Mouse (Mus musculus) heart, adult 2 months (tissue): Measurements from ENCODE around the gene Dnah10. TPM values are rescaled to one million over a fixed set of nuclear protein-coding genes. Genes with fewer than 3 reads are reported as not detected.

Experiments
- DNase-seq, 2 experiments: peaks; one replicate each; pipeline ENCODE4 v3.0.0; 2021
- H3K27ac ChIP-seq: fragments of 200-600 bp; 2 replicates; pipeline ENCODE4 v1.8.1; 2022
- H3K27me3 ChIP-seq: fragments of 200-500 bp; 2 replicates; pipeline ENCODE4 v1.6.1; 2012; ENCODE audit warnings: mild to moderate bottlenecking, low read length, inconsistent platforms, mixed read lengths; ENCODE audit not compliant: control insufficient read depth, insufficient read depth
- H3K36me3 ChIP-seq: fragments of 200-500 bp; 2 replicates; pipeline ENCODE4 v1.6.1; 2012; ENCODE audit warnings: low read length, inconsistent platforms; ENCODE audit not compliant: control insufficient read depth, insufficient read depth
- H3K4me1 ChIP-seq: fragments of 200-500 bp; 2 replicates; pipeline ENCODE4 v1.6.1; 2011; ENCODE audit warnings: low read length; ENCODE audit not compliant: control insufficient read depth, insufficient read depth
- H3K4me3 ChIP-seq: fragments of 200-600 bp; 2 replicates; pipeline ENCODE4 v1.8.1; 2022
- H3K79me2 ChIP-seq: fragments of 200-500 bp; replicated peaks from 2 replicates; pipeline ENCODE4 v1.6.1; 2012; ENCODE audit warnings: mild to moderate bottlenecking, inconsistent platforms, low read length, moderate library complexity, mixed read lengths; ENCODE audit not compliant: control insufficient read depth, insufficient read depth
- H3K9ac ChIP-seq: fragments of 200-500 bp; 2 replicates; pipeline ENCODE4 v1.6.1; 2012; ENCODE audit warnings: low read depth, mild to moderate bottlenecking, control low read depth, inconsistent platforms, low read length, mixed read lengths
- CTCF ChIP-seq: fragments of 200-600 bp; IDR thresholded peaks from 2 replicates; pipeline ENCODE4 v1.8.1; 2022; ENCODE audit warnings: antibody characterized with exemption, mild to moderate bottlenecking, moderate library complexity
- EP300 ChIP-seq: fragments of 200-500 bp; IDR thresholded peaks from 2 replicates; pipeline ENCODE4 v1.6.1; 2011; ENCODE audit warnings: low read depth, low read length, control low read depth; ENCODE audit not compliant: insufficient read depth
- POLR2A ChIP-seq: fragments of 200-500 bp; IDR thresholded peaks from 2 replicates; pipeline ENCODE4 v1.6.1; 2011; ENCODE audit warnings: mild to moderate bottlenecking, low read depth, low read length, control low read depth; ENCODE audit not compliant: insufficient read depth
- WGBS: fragments of 180-500 bp; shearing (Covaris S2); methylation state at CpG from one replicate; pipeline ENCODE4 v1.1.7; 2018; 5-methylcytosine and 5-hydroxymethylcytosine counted together
- intact Hi-C: fragments of 180-260 bp; cut with DNase I; formaldehyde crosslinking; loops from one replicate; pipeline ENCODE4 v1.15.1; 2025
- polyA plus RNA-seq: library from polyadenylated mRNA; depleted of rRNA; stranded (reverse); fragments of >200 nt; gene quantifications from 2 replicates; pipeline ENCODE4 v1.2.3, GENCODE M21; 2012
- total RNA-seq, 2 experiments: library from RNA; stranded (reverse); gene quantifications; 2 replicates each; pipeline ENCODE4 v1.2.3; 2021

Dnah10 gene
- total and polyA plus RNA-seq, 3 experiments = 0.02 to 0.27 (median 0.10) TPM

DNA sequence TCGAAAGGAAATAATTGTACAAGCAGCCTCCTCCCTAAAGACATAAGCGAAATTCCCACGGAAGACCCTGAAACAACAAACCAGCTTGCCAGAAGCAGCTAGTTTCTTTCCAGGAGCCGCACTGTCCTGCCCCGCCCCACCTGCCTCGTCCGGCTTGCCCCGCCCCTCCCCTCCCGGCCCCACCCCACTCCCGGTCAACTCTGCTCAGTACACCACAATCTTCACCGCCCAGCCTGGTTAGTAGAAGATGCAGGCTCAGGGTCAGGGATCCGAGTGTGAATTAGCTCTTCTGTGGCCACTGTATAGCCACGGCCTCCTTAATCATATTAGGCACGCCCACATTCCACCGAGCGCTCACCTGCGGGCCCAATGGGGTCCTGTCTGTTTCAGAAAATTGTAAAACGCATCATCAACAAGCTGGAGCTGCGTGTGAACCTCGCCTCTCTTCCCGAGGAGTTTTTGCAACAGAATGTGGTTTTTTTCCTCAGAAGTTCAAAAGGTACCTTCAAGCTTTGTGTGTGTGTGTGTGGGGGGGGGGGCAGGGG lies 4.8 kb downstream of the Dnah10 start:
- WGBS = 17% methylated on average over 20 of the region's 21 CpGs
- Histone ChIP-seq H3K4me1 (no peaks in the 10 kb centered on the region), H3K79me2 (no peaks in the 10 kb centered on the region), H3K27ac (no peak overlapping the region), H3K4me3 (no peak overlapping the region), H3K36me3 (no peaks in the 10 kb centered on the region), H3K9ac (no peak overlapping the region), H3K27me3 (no peaks in the 10 kb centered on the region)
- intact Hi-C loops = no loop called here
- no peak for TF ChIP-seq POLR2A
- no peak for DNase-seq

DNA sequence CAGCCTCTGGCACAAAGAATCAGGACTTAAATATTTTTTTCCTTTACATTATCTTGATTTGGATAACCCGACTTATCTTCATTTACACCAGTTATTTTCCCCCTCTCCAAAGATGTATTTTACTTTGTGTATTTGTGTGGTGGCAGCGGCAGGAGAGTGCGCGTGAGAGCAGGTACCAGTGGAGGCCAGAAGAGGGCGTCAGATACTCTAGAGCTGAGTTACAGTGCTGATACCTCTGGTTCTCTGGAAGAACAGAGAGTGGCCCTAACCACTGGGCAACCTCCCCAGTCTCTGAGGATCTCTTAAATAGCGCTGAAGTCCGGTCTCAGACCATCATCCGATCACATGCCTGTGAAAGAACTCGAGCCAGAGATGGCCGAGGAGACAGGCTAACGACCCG lies 9.1 kb downstream of the Dnah10 start:
- Histone ChIP-seq H3K4me3 (no peak overlapping the region), H3K27me3 (no peaks in the 10 kb centered on the region), H3K79me2 (no peaks in the 10 kb centered on the region), H3K4me1 (no peaks in the 10 kb centered on the region), H3K9ac (no peak overlapping the region), H3K27ac (no peak overlapping the region), H3K36me3 (no peaks in the 10 kb centered on the region)
- no peak for DNase-seq
- TF ChIP-seq POLR2A = no peak
- intact Hi-C loops = no loop called here
- 86% methylated on average over 12 of the region's 12 CpGs for WGBS

DNA sequence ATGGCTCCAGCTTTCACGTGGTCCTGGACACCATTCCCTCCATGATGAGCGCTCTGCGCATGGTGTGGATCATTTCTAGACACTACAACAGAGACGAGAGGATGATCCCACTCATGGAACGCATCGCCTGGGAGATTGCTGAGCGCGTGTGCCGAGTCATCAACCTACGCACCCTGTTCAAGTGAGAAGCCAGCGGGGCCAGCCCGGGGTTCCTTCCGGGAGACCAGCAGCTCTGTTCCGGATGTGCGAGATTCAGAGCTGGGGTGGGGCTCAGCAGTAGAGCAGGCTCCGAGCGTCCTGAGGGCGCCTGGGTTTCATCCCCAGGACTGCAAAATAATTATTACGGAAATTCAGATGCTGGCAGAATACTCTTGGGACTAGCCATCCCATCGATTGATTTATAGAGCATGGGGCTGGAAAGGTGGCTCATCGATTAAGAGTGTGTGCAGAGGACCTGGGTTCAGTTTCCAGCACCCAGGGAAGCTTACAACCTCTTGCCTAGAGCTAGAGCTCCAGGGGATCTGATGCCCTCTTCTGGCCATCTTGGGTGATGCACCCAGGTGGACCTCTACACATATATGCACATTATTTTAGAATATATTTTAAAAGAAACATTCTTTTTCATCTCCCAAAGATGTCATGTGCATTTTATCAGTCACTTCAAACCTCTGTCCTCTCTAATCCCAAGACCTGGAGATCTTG lies 17.2 kb downstream of the Dnah10 start:
- Histone ChIP-seq H3K27me3 (no peaks in the 10 kb centered on the region), H3K79me2 (no peaks in the 10 kb centered on the region), H3K36me3 (no peaks in the 10 kb centered on the region), H3K4me3 (no peak overlapping the region), H3K27ac (no peak overlapping the region), H3K9ac (no peak overlapping the region), H3K4me1 (no peaks in the 10 kb centered on the region)
- WGBS = 93% methylated on average over 21 of the region's 21 CpGs
- TF ChIP-seq EP300 (no peak), CTCF (peak; percentile 26; the same call in 1 of the 2 replicates), POLR2A (no peak)
- intact Hi-C loops = no loop called here
- no peak for DNase-seq

DNA sequence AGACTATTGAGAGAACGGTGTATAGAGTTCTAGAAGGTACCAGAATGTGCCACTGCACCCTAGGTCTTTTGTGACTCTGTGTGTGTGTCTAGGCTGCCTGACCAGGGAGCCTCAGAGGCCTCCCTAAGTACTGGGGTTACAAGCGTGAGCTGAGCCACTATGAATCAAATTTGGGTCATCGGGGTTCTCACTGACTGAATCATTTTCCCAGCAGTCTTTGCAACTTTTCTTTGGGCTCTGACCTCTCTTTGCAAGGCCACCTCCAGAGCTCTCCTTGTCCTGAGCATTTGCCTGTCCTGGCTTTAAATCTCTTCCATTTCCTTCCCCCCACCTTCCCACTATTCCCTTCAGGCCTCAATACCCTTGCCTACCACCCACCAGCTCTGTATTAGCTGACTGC lies 19.0 kb downstream of the Dnah10 start:
- Histone ChIP-seq H3K4me3 (no peak overlapping the region), H3K79me2 (no peaks in the 10 kb centered on the region), H3K27me3 (no peaks in the 10 kb centered on the region), H3K27ac (no peak overlapping the region), H3K36me3 (no peaks in the 10 kb centered on the region), H3K4me1 (no peaks in the 10 kb centered on the region), H3K9ac (no peak overlapping the region)
- intact Hi-C loops = no loop called here
- DNase-seq = no peak
- TF ChIP-seq CTCF = no peak
- TF ChIP-seq EP300 = no peak
- no peak for TF ChIP-seq POLR2A
- 89% methylated on average over 3 of the region's 3 CpGs for WGBS

DNA sequence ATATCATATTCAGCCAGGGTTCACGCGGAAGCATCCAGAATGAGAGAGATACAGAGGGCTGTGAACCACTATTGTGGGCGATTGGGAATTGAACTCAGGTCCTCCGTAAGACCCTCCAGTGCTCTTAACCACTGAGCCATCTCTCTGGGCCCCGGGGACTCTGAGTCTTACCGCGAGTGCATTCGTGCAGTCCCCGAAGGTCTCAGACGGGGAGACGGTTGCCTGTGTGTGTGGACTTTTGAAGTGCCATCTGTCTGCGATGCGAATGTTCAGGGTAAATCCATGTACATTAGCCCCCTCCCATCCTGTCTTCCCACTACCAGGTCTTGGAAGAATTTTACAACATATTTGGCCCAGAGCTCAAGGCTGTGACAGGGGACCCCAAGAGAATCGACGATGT lies 21.3 kb downstream of the Dnah10 start:
- intact Hi-C loops = no loop called here
- Histone ChIP-seq H3K36me3 (no peaks in the 10 kb centered on the region), H3K79me2 (no peaks in the 10 kb centered on the region), H3K4me1 (no peaks in the 10 kb centered on the region), H3K9ac (no peak overlapping the region), H3K4me3 (no peak overlapping the region), H3K27ac (no peak overlapping the region), H3K27me3 (no peaks in the 10 kb centered on the region)
- DNase-seq = no peak
- 91% methylated on average over 15 of the region's 15 CpGs for WGBS
- TF ChIP-seq CTCF (no peak), POLR2A (no peak), EP300 (no peak)

DNA sequence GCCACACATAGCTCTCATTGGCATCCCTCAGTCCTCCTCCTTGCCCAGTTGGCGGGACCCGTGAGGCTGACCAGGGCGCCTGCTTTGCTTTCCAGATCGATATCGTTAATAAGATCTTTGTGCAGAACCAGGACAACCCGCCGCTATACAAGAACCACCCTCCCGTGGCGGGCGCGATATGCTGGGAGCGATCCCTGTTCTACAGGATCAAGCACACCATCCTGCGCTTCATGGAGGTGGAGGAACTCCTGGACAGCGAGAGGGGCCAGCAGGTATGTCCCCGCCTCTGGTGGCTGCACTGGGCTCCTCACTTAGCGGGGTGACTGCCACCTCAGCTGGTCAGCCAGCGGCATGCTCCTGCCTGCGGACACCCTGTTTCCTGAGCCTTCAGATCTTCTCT lies 23.4 kb downstream of the Dnah10 start:
- Histone ChIP-seq H3K9ac (no peak overlapping the region), H3K27me3 (no peaks in the 10 kb centered on the region), H3K79me2 (no peaks in the 10 kb centered on the region), H3K4me3 (no peak overlapping the region), H3K27ac (no peak overlapping the region), H3K4me1 (no peaks in the 10 kb centered on the region), H3K36me3 (no peaks in the 10 kb centered on the region)
- WGBS = 77% methylated on average over 18 of the region's 18 CpGs
- TF ChIP-seq POLR2A = no peak
- TF ChIP-seq CTCF = no peak
- no peak for TF ChIP-seq EP300
- no peak for DNase-seq
- intact Hi-C loops = no loop called here
